Mouse (Mus musculus): Measurements from ENCODE around the gene Ror1.

DNA sequence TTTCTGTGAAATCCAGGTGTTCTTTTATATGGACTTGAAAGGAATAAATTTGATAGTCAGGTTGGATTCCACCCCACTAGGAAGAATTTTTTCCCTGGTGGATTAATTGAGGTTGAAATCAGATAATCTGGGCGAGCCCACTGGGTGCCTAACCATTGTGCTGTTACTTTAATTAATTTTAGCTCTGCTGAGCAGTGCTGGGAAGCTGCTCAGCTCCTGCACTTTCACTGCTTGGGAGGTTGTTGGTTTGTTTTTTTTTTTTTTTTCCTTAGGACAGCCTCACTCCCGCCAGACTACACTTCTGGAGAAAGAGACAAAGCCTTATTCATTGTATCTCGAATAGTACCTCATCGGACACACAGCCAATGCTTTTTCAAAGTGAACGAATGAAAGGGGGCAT is 75.2 kb downstream of the Ror1 start:
- TF ChIP-seq POLR2A (IDR thresholded peaks at IDR 0.05; ENCODE audit: insufficient read depth, low read length) (no peak), CTCF (IDR thresholded peaks at IDR 0.05; ENCODE audit: low read depth, low read length) (no peak)
